Mouse (Mus musculus) embryonic facial prominence, embryonic 11.5 days (tissue): ENCODE data around the gene Thada. TPM values are rescaled to one million over a fixed set of nuclear protein-coding genes. Genes with fewer than 3 reads are reported as not detected.
A peak's percentile ranks its signal among the peaks of the same experiment; 100 is the strongest.

Experiments
- ATAC-seq: fragments of 200-750 bp; cut with Nextera tagmentation; replicated peaks from 2 replicates; pipeline ENCODE4 v1.8.0; 2017; ENCODE audit warnings: low read depth; ENCODE audit not compliant: insufficient number of reproducible peaks, low FRiP score, low TSS enrichment
- DNase-seq: peaks from one replicate; pipeline ENCODE4 v3.0.0-alpha.2; 2015; ENCODE audit warnings: low spot score
- H3K27ac ChIP-seq: fragments of 300-500 bp; sonication (generic); replicated peaks from 2 replicates; pipeline ENCODE4 v1.5.1; 2014; ENCODE audit warnings: mild to moderate bottlenecking, low read depth, low read length, control low read depth
- H3K27me3 ChIP-seq: fragments of 300-500 bp; sonication (generic); 2 replicates; pipeline ENCODE4 v1.6.1; 2014; ENCODE audit warnings: mild to moderate bottlenecking, low read length, moderate library complexity, mixed read lengths; ENCODE audit not compliant: control insufficient read depth, insufficient read depth
- H3K36me3 ChIP-seq: fragments of 300-500 bp; sonication (generic); replicated peaks from 2 replicates; pipeline ENCODE4 v1.6.1; 2014; ENCODE audit warnings: low read depth, mild to moderate bottlenecking, low read length, moderate library complexity, mixed read lengths; ENCODE audit not compliant: control insufficient read depth, insufficient read depth
- H3K4me1 ChIP-seq: fragments of 300-500 bp; sonication (generic); 2 replicates; pipeline ENCODE4 v1.6.1; 2014; ENCODE audit warnings: low read length, mixed read lengths; ENCODE audit not compliant: control insufficient read depth, insufficient read depth
- H3K4me2 ChIP-seq: fragments of 300-500 bp; sonication (generic); 2 replicates; pipeline ENCODE4 v1.6.1; 2014; ENCODE audit warnings: low read depth, mild to moderate bottlenecking, control low read depth, low read length, moderate library complexity
- H3K4me3 ChIP-seq: fragments of 300-500 bp; sonication (generic); 2 replicates; pipeline ENCODE4 v1.5.1; 2014; ENCODE audit warnings: low read depth, low read length, control low read depth
- H3K9ac ChIP-seq: fragments of 300-500 bp; sonication (generic); replicated peaks from 2 replicates; pipeline ENCODE4 v1.6.1; 2014; ENCODE audit warnings: mild to moderate bottlenecking, control low read depth, low read length
- H3K9me3 ChIP-seq: fragments of 300-500 bp; sonication (generic); replicated peaks from 2 replicates; pipeline ENCODE4 v1.6.1; 2016; ENCODE audit warnings: mild to moderate bottlenecking, low read length, inconsistent platforms, mixed read lengths; ENCODE audit not compliant: control insufficient read depth
- WGBS: fragments of 180-500 bp; shearing (Covaris S2); extraction: QIAGEN DNeasy Blood & Tissue Kit; methylation state at CpG from one replicate; pipeline ENCODE4 v1.1.7; 2014; 5-methylcytosine and 5-hydroxymethylcytosine counted together
- polyA plus RNA-seq: library from polyadenylated mRNA; unstranded; fragments of >200 nt; fragmentation: Nextera tagmentation; extraction: Ambion mirVana; gene quantifications from 2 replicates; pipeline ENCODE4 v1.2.1, GENCODE M21; 2014

The Thada gene
- polyA plus RNA-seq, 1 experiment from 2014 or later = 8.2 TPM

DNA sequence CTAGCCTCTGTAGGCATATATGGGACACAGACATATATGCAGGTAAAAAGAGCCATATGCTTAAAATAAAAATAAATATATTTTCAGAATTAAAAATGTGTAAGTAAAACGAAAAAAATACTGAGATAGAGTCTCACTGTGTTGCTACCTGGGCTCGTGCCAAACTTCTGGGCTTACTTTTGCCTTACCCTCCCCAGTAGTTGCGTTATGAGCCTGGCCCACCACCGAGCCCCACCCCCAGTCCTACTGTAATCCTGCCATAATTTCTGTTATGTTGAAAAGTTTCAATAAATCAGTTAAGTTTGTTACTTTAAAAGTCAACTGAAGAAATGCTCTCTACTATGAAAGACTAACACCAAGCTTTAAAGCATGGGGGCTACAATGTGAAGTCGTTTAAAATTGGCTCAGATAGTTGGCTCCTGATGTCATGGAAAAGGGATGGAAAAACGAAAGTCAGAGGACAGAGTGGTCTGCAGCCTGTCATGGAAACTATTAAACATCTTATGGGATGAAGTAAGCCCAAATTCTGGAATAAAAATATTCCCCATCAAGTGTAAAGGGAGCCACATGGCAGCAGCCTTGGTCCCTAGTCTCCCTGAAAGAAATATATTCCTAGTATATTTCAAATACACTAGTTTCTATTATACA is 17.8 kb upstream of the Thada start:
- H3K27ac ChIP-seq = no peak overlapping the region
- 79% methylated on average over 6 of the region's 6 CpGs for WGBS

DNA sequence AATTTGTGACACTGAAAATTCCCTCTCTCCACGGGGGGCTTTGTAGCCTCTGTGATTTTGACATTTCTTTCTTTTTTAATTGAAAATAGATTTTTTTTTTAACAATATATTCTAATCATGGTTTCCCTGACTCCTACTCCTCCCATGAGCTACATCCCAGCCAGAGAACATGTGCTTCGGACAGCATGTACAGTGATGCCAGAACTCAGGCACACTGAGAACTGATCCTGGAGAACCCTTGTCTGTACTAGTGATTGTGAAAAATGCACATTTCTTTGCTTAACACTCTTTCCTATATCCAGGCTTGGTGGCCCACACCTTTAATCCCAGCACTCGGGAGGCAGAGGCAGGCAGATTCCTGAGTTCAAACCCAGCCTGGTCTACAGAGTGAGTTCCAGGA is 16.8 kb upstream of the Thada start:
- Histone ChIP-seq H3K4me3 (no peak overlapping the region), H3K27ac (no peak overlapping the region), H3K36me3 (no peaks in the 10 kb centered on the region), H3K27me3 (no peaks in the 10 kb centered on the region), H3K9me3 (no peaks in the 10 kb centered on the region), H3K4me2 (no peak overlapping the region), H3K9ac (no peak overlapping the region), H3K4me1 (no peaks in the 10 kb centered on the region)
- ATAC-seq (no peak), DNase-seq (no peak)
- WGBS = 89% methylated on average over 3 of the region's 3 CpGs

More for the DNA sequence above, 17.8 kb upstream of the Thada start:
- Histone ChIP-seq H3K9me3 (no peaks in the 10 kb centered on the region), H3K4me1 (no peaks in the 10 kb centered on the region), H3K36me3 (no peaks in the 10 kb centered on the region), H3K4me3 (no peak overlapping the region), H3K9ac (no peak overlapping the region), H3K27me3 (no peaks in the 10 kb centered on the region), H3K4me2 (no peak overlapping the region)
- ATAC-seq = no peak
- no peak for DNase-seq

DNA sequence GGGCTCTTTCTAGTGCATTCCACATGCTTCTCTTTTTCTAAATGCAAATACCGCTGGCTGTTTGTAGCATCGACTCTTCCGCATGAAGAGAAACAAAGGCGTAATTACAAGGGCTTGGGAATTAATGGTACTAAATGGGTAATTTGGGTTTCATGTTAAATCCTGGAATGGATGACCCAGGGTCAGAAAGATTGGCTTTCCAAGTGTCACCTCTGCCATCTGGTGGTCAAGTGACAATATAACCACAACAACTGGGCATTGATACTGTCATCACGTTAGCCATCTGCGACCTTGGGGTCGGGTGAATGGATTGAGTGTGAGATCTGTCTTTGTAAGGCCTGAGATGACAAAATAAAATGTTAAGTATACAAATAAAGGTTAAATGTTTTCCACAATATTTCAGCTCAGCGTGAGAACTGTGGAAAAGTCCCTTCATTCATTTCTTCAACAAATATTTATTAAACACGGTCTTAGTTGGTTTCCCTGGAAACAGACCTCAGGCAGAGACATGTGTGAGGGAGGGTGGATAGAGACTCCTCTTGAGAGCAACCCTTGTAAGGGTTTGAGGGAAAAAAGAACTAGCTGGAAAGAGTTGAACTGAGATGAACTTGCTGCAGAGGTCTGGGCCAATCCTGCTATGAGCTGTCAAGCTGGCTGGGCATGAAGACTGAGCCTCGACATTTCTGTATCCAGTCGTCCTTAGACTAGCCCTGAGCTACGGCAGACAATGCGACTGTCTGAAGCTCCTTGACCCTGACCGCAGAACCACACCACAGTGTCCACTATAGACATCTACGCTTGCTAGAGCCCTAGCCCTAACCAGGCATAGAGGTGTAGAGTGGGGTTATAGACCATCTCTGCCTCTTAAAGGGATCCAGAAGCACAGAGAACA is 14.7 kb upstream of the Thada start:
- H3K36me3 ChIP-seq = no peaks in the 10 kb centered on the region
- no peak overlapping the region for H3K27ac ChIP-seq
- H3K4me1 ChIP-seq = no peaks in the 10 kb centered on the region
- WGBS = 47% methylated on average over 15 of the region's 15 CpGs
- peak; percentile 69 for DNase-seq
- H3K4me2 ChIP-seq = no peak overlapping the region
- no peaks in the 10 kb centered on the region for H3K27me3 ChIP-seq
- H3K9me3 ChIP-seq = no peaks in the 10 kb centered on the region
- ATAC-seq = no peak
- H3K4me3 ChIP-seq = no peak overlapping the region
- H3K9ac ChIP-seq = no peak overlapping the region

DNA sequence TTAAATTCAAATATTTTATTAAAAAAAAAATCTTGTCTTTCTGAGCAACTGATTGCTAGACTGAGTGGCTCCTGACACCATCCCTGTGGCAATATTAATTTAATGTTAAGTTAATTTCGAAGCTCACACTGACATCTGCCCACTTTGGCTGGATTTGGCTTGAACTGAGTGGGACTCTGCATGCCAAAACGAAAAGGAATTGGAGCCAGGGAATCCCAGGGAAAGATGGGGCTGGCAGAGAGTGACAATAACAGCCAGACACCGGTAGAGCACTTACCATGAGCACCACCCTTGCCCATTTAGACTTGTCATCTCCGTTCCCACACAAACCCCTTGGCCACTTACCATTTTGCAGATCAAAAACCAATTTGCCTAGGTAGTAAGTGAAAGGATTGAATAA is 12.3 kb upstream of the Thada start:
- Histone ChIP-seq H3K4me3 (no peak overlapping the region), H3K4me2 (no peak overlapping the region), H3K9ac (no peak overlapping the region), H3K27ac (no peak overlapping the region), H3K4me1 (no peaks in the 10 kb centered on the region), H3K36me3 (no peaks in the 10 kb centered on the region), H3K27me3 (no peaks in the 10 kb centered on the region), H3K9me3 (no peaks in the 10 kb centered on the region)
- WGBS = 82% methylated on average over 4 of the region's 4 CpGs
- DNase-seq (no peak), ATAC-seq (no peak)

DNA sequence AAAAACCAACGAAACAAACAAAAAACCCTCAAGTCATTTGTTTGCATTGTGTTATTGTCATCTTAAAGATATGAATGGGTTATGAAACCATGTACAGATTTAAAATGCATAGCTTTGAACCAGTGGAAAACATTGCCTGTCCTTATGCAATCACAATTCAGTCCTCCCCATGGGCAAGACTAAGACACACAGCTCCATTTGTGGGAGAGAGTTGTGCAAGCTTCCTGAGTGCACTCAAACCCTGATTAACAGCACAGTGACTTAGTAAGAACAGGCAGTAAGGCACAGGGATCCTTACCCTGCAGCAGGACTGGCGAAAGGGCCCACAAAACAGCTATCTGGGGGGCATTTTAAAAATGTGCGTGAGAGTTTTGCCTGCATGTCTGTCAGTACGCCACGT is 11.2 kb upstream of the Thada start:
- H3K9me3 ChIP-seq = no peaks in the 10 kb centered on the region
- H3K27me3 ChIP-seq = no peaks in the 10 kb centered on the region
- ATAC-seq (no peak), DNase-seq (no peak)
- no peaks in the 10 kb centered on the region for H3K36me3 ChIP-seq
- H3K9ac ChIP-seq = no peak overlapping the region
- no peaks in the 10 kb centered on the region for H3K4me1 ChIP-seq
- H3K4me2 ChIP-seq = no peak overlapping the region
- 83% methylated on average over 5 of the region's 5 CpGs for WGBS
- no peak overlapping the region for H3K27ac ChIP-seq
- H3K4me3 ChIP-seq = no peak overlapping the region

DNA sequence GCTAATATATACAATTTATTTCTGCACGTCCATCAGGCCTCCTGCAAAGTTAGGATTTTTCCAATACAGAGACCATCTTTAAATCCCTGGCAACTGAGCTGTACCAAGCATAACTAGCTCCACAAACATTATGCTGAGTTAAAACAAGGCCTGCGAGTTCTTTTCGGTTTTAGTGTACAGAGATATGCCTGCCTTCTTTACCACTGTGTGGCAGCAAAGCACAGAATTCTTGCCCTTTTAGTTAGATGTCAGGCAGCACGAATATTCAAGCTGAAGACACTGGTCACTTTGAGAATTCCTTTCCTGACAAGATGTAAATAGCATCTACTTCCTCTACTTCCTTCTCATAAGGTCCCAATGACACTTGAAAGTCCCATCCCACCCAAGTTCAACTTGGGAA is 8.3 kb upstream of the Thada start:
- 66% methylated on average over 4 of the region's 4 CpGs for WGBS
- Histone ChIP-seq H3K27ac (no peak overlapping the region), H3K9me3 (no peaks in the 10 kb centered on the region), H3K4me2 (no peak overlapping the region), H3K27me3 (no peaks in the 10 kb centered on the region), H3K4me1 (no peaks in the 10 kb centered on the region), H3K4me3 (no peak overlapping the region), H3K9ac (no peak overlapping the region), H3K36me3 (no peaks in the 10 kb centered on the region)
- DNase-seq = no peak
- ATAC-seq = no peak

DNA sequence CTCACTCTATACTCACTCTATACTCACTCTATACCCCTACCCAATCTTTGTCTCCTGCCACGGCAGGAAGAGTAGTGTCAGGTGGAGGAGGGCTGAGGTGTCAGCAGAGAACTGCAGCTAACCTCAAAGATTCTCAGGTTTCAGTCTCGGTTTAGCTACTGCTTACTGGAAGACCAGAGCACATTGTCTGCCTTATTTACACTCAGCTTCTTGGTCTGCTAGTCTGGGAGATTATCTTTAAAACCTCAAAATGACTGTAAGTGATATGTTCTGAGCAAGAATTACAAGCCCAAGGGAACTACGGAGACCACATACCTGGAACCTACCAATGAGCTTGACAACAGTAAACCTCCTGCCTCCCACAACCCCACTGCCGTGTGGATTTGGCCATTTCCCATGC is 31.0 kb downstream of the Thada start:
- Histone ChIP-seq H3K36me3 (peaks cover 3% of the 10 kb centered on the region), H3K4me2 (no peak overlapping the region), H3K27ac (no peak overlapping the region), H3K9ac (no peak overlapping the region), H3K9me3 (no peaks in the 10 kb centered on the region), H3K4me3 (no peak overlapping the region), H3K4me1 (no peaks in the 10 kb centered on the region), H3K27me3 (no peaks in the 10 kb centered on the region)
- DNase-seq (no peak), ATAC-seq (no peak)
- 74% methylated on average over 4 of the region's 4 CpGs for WGBS

DNA sequence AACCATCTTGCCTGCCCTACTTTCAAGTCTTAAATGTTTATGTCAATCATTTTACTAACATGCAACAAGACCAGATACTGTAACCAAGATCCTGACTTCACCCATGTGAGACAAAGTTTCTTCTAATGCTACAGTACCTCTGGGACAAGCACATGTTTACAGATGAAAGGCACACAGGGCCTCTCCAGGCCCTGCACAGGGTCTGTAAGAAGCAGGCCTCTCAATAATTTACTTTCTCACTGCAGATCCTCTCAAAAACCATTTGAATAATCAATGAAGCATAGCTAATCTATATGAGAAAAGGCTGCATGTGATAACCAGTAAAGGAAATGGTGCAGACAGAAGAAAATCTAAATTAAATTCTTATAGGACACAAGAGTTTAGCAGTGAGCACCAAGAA is 31.8 kb downstream of the Thada start:
- Histone ChIP-seq H3K4me3 (no peak overlapping the region), H3K36me3 (peaks cover 3% of the 10 kb centered on the region), H3K4me2 (no peak overlapping the region), H3K9ac (no peak overlapping the region), H3K27me3 (no peaks in the 10 kb centered on the region), H3K27ac (no peak overlapping the region), H3K9me3 (no peaks in the 10 kb centered on the region), H3K4me1 (no peaks in the 10 kb centered on the region)
- ATAC-seq (no peak), DNase-seq (no peak)
